Mouse (Mus musculus) erythroblast, embryonic 14.5 days (primary cell): Measurements from ENCODE around the gene Tmem30a.

Experiments
- GATA1 ChIP-seq: IDR thresholded peaks from 2 replicates; pipeline ENCODE4 v1.6.1; 2012; ENCODE audit warnings: low read length, inconsistent platforms, mixed read lengths
- TAL1 ChIP-seq: IDR thresholded peaks from 3 replicates; pipeline ENCODE4 v1.6.1; 2012; ENCODE audit warnings: low read length, inconsistent platforms, mixed read lengths

DNA sequence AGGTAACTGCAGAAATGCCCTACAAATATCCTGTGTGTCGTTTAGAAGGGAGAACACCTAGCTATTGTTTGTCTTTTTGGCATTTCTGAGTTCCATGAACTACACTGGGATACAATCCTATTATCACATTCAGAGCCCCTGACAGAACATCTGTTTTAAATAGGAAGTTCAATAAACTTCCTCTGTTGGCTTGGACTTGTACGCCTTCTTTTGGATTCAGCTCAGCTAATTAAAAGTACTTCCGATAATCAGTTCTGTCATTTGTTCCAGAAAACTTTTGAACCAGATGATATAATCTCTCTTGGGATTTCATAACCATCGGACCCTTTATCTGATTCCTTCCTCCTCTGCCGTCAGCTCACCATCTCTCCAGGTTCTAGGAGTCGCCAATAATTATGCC, 16.1 kb upstream of the Tmem30a start:
- TF ChIP-seq TAL1 = no peak
- TF ChIP-seq GATA1 = no peak
